Mouse (Mus musculus): ENCODE data around the gene Mapk13.
A peak's percentile ranks its signal among the peaks of the same experiment; 100 is the strongest.

Gene Mapk13

GRCm38 (mm10) chr17:28776817-28777216 is 7.7 kb downstream of the Mapk13 start:
- peak; percentile 66 to 77 for DNase-seq

- peak; percentile 98 for DNase-seq
Observed at GRCm38 (mm10) chr17:28777231-28778005, 8.3 kb downstream of the Mapk13 start.

- no peak for DNase-seq
Observed at GRCm38 (mm10) chr17:28779735-28780134, 10.6 kb downstream of the Mapk13 start.

GRCm38 (mm10) chr17:28780836-28781235 is 11.7 kb downstream of the Mapk13 start:
- no peak for DNase-seq

- DNase-seq, result peak in 1 of 2 experiments; percentile 47
Observed at GRCm38 (mm10) chr17:28781290-28782045, 12.4 kb downstream of the Mapk13 start.

GRCm38 (mm10) chr17:28785036-28785435 is 15.9 kb downstream of the Mapk13 start:
- DNase-seq, result no peak

GRCm38 (mm10) chr17:28787507-28787906 is 18.4 kb downstream of the Mapk13 start:
- DNase-seq, result no peak

- DNase-seq, result no peak
Observed at GRCm38 (mm10) chr17:28797031-28797430, 27.9 kb downstream of the Mapk13 start.

- DNase-seq, result peak; percentile 53 to 60
Observed at GRCm38 (mm10) chr17:28799291-28800160, 30.4 kb downstream of the Mapk13 start.

GRCm38 (mm10) chr17:28800281-28800670 is 31.2 kb downstream of the Mapk13 start:
- no peak for DNase-seq

GRCm38 (mm10) chr17:28800671-28801412 is 31.7 kb downstream of the Mapk13 start, which contains the start of gene Brpf3:
Gene Brpf3 (plus strand): TSS chr17:28801090.
- peak; percentile 89 to 93 for DNase-seq

GRCm38 (mm10) chr17:28801474-28802005 is 32.4 kb downstream of the Mapk13 start:
- peak; percentile 100 for DNase-seq

GRCm38 (mm10) chr17:28802006-28802481 is 32.9 kb downstream of the Mapk13 start:
- DNase-seq, result peak; percentile 74 to 75

- no peak for DNase-seq
Observed at GRCm38 (mm10) chr17:28803316-28803715, 34.2 kb downstream of the Mapk13 start.

- no peak for DNase-seq
Observed at GRCm38 (mm10) chr17:28804973-28805372, 35.9 kb downstream of the Mapk13 start.

- DNase-seq, result no peak
Observed at GRCm38 (mm10) chr17:28806770-28807169, 37.7 kb downstream of the Mapk13 start.

GRCm38 (mm10) chr17:28808714-28809113 is 39.6 kb downstream of the Mapk13 start:
- no peak for DNase-seq

GRCm38 (mm10) chr17:28809175-28809831 is 40.2 kb downstream of the Mapk13 start:
- DNase-seq, result no peak

GRCm38 (mm10) chr17:28812345-28812744 is 43.2 kb downstream of the Mapk13 start:
- DNase-seq, result no peak

- no peak for DNase-seq
Observed at GRCm38 (mm10) chr17:28814529-28815097, 45.5 kb downstream of the Mapk13 start.

Measured in cerebellum, postnatal 10 days (tissue).